Mouse (Mus musculus): ENCODE measurements around the gene Hist1h2ah. TPM values are rescaled to one million over a fixed set of nuclear protein-coding genes. Genes with fewer than 3 reads are reported as not detected.

Gene Hist1h2ah
- total and polyA plus RNA-seq, 3 experiments = 3.7 to 1,284 TPM; not detected in 1

DNA sequence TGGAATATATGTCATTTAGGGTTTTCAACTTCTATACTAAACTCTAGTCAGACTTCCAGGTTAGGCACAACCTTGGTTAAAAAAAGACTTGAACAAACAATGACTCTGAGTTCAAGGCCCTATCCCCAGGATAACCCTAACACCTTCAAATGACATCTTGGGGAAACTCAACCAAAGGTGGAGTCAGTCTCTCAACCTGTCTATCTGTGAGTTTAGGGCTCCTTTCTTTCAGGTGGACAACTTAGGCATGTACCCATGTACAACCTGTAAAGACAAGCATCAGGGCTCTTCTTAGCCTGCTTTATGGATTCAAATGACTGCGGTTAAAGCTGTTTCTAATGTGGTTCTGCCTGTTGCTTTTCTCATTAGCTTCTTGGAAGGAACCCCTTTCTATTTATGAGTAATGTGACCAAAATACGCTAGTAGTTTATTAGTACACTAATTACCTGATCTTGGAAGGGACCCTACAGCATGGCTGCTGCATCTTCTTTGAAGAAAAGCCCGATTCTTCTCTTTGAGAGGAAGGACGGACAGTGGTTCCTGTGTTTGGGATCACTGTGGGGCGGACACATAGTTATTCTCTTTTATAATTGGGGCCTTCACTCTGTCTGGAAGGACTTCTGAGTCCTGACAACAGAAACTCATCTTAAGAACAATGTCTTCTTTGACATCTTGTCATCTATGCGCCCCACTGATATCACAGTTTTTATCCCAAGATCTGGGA lies 9.2 kb upstream of the Hist1h2ah start:
- Histone ChIP-seq H3K27ac (ENCODE audit: control insufficient read depth, low read depth, low read length) (no peak overlapping the region), H3K4me3 (ENCODE audit: control insufficient read depth in 1 of 2, insufficient read depth in 1 of 2, low read depth in 2 of 2, low read length in 2 of 2) (no peak overlapping the region), H3K27me3 (ENCODE audit: control insufficient read depth in 1 of 2, insufficient read depth in 2 of 2, low read length in 2 of 2) (no peaks in the 10 kb centered on the region), H3K36me3 (ENCODE audit: control insufficient read depth in 1 of 2, insufficient read depth in 2 of 2, low read length in 2 of 2) (peaks cover 0 to 4% of the 10 kb centered on the region in 2 experiments; a peak in 2 of 4 replicates), H3K9ac (ENCODE audit: control insufficient read depth, low read depth, low read length, poor library complexity, severe bottlenecking) (no peak overlapping the region), H3K9me3 (replicated peaks; ENCODE audit: insufficient read depth, low read length) (no peaks in the 10 kb centered on the region), H3K4me1 (ENCODE audit: control insufficient read depth in 1 of 2, insufficient read depth in 2 of 2, low read length in 2 of 2) (peaks cover 0 to 4% of the 10 kb centered on the region in 2 experiments; a peak in 1 of 4 replicates), H3K79me2 (ENCODE audit: control insufficient read depth, insufficient read depth, low read length, poor library complexity) (no peaks in the 10 kb centered on the region; the same call in 1 of the 2 replicates)
- DNase-seq (ENCODE audit: low read depth, low spot score) = no peak
- TF ChIP-seq GATA1 (IDR thresholded peaks at IDR 0.05; ENCODE audit: low read depth, low read length) = no peak
- TF ChIP-seq MXI1 (IDR thresholded peaks at IDR 0.05; ENCODE audit: low read depth, low read length) = no peak
- no peak for TF ChIP-seq MAFK (IDR thresholded peaks at IDR 0.05; ENCODE audit: borderline replicate concordance, low read depth, low read length)
- TF ChIP-seq CTCF (IDR thresholded peaks at IDR 0.05 in 2 of 3, conservative IDR thresholded peaks at IDR 0.05 in 1 of 3; ENCODE audit: control insufficient read depth in 1 of 3, insufficient read depth in 1 of 3, low read depth in 2 of 3, low read length in 3 of 3, poor library complexity in 1 of 3, severe bottlenecking in 1 of 3) = no peak
- no peak for TF ChIP-seq NRF1 (IDR thresholded peaks at IDR 0.05; ENCODE audit: insufficient read depth, low read depth, low read length, poor library complexity, severe bottlenecking)

GRCm38 (mm10) chr13:22043503-22044431 lies 8.4 kb upstream of the Hist1h2ah start:
- H3K79me2 ChIP-seq (ENCODE audit: control insufficient read depth, insufficient read depth, low read length, poor library complexity) = no peaks in the 10 kb centered on the region; the same call in 1 of the 2 replicates
- H3K36me3 ChIP-seq (ENCODE audit: control insufficient read depth in 1 of 2, insufficient read depth in 2 of 2, low read length in 2 of 2) = peaks cover 0 to 4% of the 10 kb centered on the region in 2 experiments; a peak in 2 of 4 replicates
- H3K27me3 ChIP-seq (ENCODE audit: control insufficient read depth in 1 of 2, insufficient read depth in 2 of 2, low read length in 2 of 2) = no peaks in the 10 kb centered on the region
- no peaks in the 10 kb centered on the region for H3K9me3 ChIP-seq (replicated peaks; ENCODE audit: insufficient read depth, low read length)
- H3K4me3 ChIP-seq (ENCODE audit: control insufficient read depth in 1 of 2, insufficient read depth in 1 of 2, low read depth in 2 of 2, low read length in 2 of 2) = peak overlapping the region in 1 of 2 experiments; percentile 19; a peak in 1 of 4 replicates
- peak; percentile 88 for DNase-seq (ENCODE audit: low read depth, low spot score)
- H3K9ac ChIP-seq (ENCODE audit: control insufficient read depth, low read depth, low read length, poor library complexity, severe bottlenecking) = peak overlapping the region; percentile 39; the same call in 1 of the 2 replicates
- peak overlapping the region; percentile 76 for H3K27ac ChIP-seq (ENCODE audit: control insufficient read depth, low read depth, low read length)
- H3K4me1 ChIP-seq (ENCODE audit: control insufficient read depth in 1 of 2, insufficient read depth in 2 of 2, low read length in 2 of 2) = peaks cover 0 to 4% of the 10 kb centered on the region in 2 experiments; a peak in 1 of 4 replicates
- TF ChIP-seq SMC3 (IDR thresholded peaks at IDR 0.05; ENCODE audit: low read depth, low read length) = no peak
- no peak for TF ChIP-seq RCOR1 (IDR thresholded peaks at IDR 0.05; ENCODE audit: low read depth, low read length)
- TF ChIP-seq TAL1 (IDR thresholded peaks at IDR 0.05; ENCODE audit: low read length) = no peak
- peak; percentile 30; the same call in 1 of the 2 replicates for TF ChIP-seq POLR2AphosphoS5 (IDR thresholded peaks at IDR 0.05; ENCODE audit: borderline replicate concordance, low read depth, low read length)
- TF ChIP-seq ZC3H11A (IDR thresholded peaks at IDR 0.05; ENCODE audit: low read depth, low read length) = no peak
- no peak for TF ChIP-seq SIN3A (IDR thresholded peaks at IDR 0.05; ENCODE audit: low read length)
- TF ChIP-seq CTCF (IDR thresholded peaks at IDR 0.05 in 2 of 3, conservative IDR thresholded peaks at IDR 0.05 in 1 of 3; ENCODE audit: control insufficient read depth in 1 of 3, insufficient read depth in 1 of 3, low read depth in 2 of 3, low read length in 3 of 3, poor library complexity in 1 of 3, severe bottlenecking in 1 of 3) = peak in 1 of 3 experiments; percentile 52; a peak in 2 of 6 replicates
- no peak for TF ChIP-seq BHLHE40 (IDR thresholded peaks at IDR 0.05; ENCODE audit: borderline replicate concordance, low read depth, low read length)
- TF ChIP-seq USF2 (IDR thresholded peaks at IDR 0.05; ENCODE audit: borderline replicate concordance in 1 of 2, insufficient read depth in 1 of 2, low read depth in 1 of 2, low read length in 2 of 2) = no peak
- TF ChIP-seq POLR2A (IDR thresholded peaks at IDR 0.05; ENCODE audit: control insufficient read depth in 1 of 2, insufficient read depth in 1 of 2, low read depth in 1 of 2, low read length in 2 of 2, poor library complexity in 1 of 2) = peak; percentile 85 to 88
- TF ChIP-seq TBP (IDR thresholded peaks at IDR 0.05; ENCODE audit: low read depth, low read length) = peak; percentile 59
- TF ChIP-seq MEF2A (IDR thresholded peaks at IDR 0.05; ENCODE audit: extremely low read depth, insufficient replicate concordance, low read depth, low read length, poor library complexity, severe bottlenecking) = no peak
- no peak for TF ChIP-seq E2F4 (IDR thresholded peaks at IDR 0.05; ENCODE audit: borderline replicate concordance, low read depth, low read length)
- TF ChIP-seq UBTF (IDR thresholded peaks at IDR 0.05; ENCODE audit: borderline replicate concordance, insufficient read depth, low read depth, low read length) = 0 out of 2 replicates have a peak, but pooled peaks have one; percentile 3
- no peak for TF ChIP-seq MAZ (IDR thresholded peaks at IDR 0.05; ENCODE audit: low read depth, low read length)
